Mouse (Mus musculus) stomach, postnatal 0 days (tissue): ENCODE measurements around the gene Atad1.

Experiments used
- CTCF ChIP-seq: IDR thresholded peaks from 2 replicates; pipeline ENCODE4 v1.5.1; 2016; ENCODE audit warnings: antibody characterized with exemption, low read depth, mild to moderate bottlenecking, moderate library complexity
- EP300 ChIP-seq: optimal IDR thresholded peaks from 2 replicates; pipeline ENCODE3; 2016; ENCODE audit warnings: antibody characterized with exemption

DNA sequence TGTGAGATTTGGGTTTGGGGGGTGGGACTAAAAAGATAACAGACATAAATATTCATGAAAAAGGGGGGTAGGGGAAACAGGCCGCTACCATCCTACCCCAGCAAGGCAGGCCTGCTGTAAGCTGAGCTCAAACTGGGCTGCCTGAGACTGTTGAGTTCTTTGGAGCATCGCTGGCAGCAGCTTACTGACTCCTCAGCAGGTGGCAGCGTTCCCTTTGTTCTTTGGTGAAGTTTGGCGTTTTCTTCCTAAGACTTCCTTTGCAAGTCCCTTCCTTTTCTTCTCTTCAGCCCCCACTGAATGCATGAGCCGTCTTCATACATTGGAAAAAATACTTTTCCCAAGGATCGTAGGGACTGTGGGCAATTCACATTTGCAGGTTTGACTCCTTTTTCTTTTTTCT lies 9.8 kb upstream of the Atad1 start:
- peak; percentile 70 for TF ChIP-seq CTCF
- no peak for TF ChIP-seq EP300
